Mouse (Mus musculus) thymus, postnatal 36 days (tissue): ENCODE measurements around the gene Itgae.

Source experiments
- DNase-seq, 2 experiments: peaks; one replicate each; pipeline ENCODE4 v3.0.0; 2022; ENCODE audit warnings: mixed read lengths in 2 of 2

The Itgae gene

GRCm38 (mm10) chr11:73090283-73090682 lies at the start of gene Itgae:
Gene Itgae, plus strand, starts transcription at chr11:73090583.
- no peak for DNase-seq

GRCm38 (mm10) chr11:73044229-73044755 lies 46.1 kb upstream of the Itgae start:
- DNase-seq: no peak

GRCm38 (mm10) chr11:73044789-73045188 lies 45.6 kb upstream of the Itgae start:
- DNase-seq: no peak

GRCm38 (mm10) chr11:73047542-73047996 lies 42.8 kb upstream of the Itgae start, which contains the start of gene Ncbp3:
Gene Ncbp3, plus strand, starts transcription at chr11:73047783.
- DNase-seq: peak; percentile 96 to 99

DNA sequence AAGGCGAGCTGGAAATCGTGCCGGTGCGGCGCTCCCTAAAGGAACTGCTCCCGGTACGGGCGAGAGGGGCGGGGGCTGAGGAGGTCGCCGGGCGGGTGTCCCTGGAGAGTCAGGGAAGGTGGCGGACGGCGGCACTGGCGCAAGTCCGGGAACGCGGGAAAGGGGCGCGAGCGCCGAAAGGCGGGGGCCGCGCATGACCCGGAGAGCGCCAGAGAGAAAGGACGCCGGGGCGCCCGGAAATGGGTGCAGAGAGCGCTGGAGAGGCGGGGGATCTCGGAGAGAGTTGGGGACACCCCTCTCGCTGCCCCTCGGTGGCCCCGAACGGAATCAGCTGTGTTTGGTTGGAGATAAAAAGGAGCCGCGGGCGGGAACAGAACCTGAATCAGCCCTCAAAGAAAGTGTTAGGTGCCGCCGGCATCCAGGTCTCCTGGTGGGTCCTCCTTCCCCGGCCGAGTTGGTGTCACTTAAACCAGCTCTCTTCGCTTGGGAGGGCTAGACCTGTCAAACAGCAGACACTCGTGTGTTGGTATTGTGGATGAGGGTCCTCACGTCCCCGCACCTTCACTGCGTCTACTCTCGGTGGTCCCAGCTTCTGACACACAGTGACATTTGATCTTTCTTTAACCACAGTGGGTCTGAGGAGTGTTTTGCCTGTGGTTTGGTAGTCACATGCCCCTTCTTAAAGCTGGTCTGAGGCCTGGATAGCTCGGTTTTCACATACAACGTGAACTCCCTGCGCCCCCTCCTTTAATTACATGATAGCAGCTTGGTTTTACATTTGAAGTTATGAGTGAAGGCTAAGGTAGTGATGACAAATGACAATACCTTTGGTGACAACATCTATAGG lies 42.1 kb upstream of the Itgae start:
- peak; percentile 77 to 79 for DNase-seq

DNA sequence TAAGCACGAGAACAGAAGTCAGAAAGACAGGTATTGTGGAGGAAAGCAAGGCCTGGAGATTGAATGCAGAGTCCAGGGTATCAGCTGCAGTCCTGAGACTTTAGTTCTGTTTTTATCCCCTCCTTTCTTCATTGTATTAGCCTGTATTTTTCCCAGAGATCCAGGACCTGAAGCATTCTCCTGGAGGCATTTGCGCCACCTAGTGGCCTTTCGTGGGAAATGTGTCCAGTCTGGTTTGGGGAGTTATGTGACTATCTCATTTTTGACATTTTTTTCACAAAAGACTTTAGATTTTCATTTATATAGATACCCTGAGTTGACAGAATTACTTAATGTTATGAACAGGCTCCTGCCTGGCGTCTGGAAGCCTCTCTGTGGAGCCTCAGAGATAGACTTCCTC lies 41.0 kb upstream of the Itgae start:
- peak; percentile 49 to 56 for DNase-seq

- DNase-seq: no peak
Observed at GRCm38 (mm10) chr11:73052795-73053194, 37.6 kb upstream of the Itgae start.

DNA sequence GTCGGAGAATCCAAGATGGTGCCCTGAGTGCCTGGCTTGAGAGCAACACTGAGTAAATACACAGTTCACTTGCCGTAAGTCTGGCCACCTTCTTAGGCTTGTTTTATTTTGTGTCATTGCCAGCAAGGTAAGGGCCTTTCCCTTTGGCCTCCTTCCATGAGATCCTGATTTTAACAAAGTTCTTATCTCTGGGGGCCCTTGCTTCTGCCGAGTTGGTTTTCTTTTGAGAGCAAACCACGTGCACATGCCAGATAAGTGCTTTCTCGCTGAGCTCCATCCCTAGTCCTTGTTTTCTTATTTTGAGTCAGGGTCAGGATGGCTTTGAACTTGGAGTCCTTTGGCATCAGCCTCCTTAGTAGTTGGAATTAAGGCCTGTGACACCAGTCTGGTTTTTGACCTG lies 32.7 kb upstream of the Itgae start:
- no peak for DNase-seq

DNA sequence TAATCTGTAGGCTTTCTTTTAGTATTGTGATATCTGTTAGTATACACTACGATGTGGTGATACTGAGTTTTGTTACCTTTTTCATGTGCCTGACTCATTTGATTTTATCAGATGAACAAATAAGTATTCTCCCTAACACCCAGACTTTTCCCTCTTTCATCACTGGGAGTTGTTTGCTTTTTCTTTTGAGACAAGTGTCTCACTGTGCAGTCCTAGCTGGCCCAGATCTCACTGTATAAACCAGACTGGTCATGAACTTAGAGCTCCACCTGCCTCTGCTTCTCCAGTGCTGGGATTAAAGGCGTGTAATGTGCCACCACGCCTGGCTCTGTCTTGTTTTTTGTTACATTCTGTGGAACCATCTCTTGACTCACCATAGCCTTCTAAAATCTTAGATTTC lies 30.8 kb upstream of the Itgae start:
- DNase-seq: no peak

GRCm38 (mm10) chr11:73061413-73061812 lies 29.0 kb upstream of the Itgae start:
- DNase-seq: no peak

DNA sequence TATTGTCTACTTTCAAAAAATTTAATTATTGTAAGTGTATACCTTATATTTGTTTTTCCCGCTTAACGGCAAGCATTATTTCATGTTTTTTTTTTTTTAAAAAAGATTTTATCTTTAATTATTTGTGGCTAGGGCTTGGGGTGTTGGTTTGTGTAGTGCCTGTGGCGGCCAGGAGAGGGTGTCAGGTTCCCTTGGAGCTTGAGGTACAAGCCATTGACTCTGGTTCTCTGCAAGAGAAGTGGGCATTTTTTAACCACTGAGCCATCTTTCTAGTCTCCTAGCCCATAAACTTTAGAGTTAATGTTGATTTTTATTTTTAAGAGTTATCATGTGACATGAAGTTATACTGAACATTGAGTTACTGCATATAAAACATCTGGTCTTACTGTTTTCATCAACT lies 18.5 kb upstream of the Itgae start:
- DNase-seq: peak; percentile 37 to 48

- no peak for DNase-seq
Observed at GRCm38 (mm10) chr11:73076295-73076694, 14.1 kb upstream of the Itgae start.

DNA sequence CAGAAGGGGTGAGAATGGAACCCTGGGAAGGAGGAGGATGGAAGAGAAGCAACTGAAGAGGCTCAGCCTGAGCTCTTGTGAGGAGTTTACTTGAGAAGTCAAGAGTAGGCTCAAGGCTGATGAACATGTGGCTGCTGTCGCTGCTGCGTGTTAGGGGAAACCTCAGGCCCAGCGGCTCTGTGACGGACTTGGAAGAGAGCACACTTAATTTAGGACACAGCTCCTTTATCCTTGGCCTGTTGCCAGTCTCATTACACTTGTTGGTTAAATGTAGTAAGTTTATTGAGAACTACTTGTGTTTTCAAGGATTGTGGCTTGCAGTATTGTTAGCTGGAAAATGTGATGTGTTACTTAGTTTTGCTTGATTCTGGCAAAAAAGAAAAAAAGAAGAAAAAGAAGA lies 13.7 kb upstream of the Itgae start:
- no peak for DNase-seq

DNA sequence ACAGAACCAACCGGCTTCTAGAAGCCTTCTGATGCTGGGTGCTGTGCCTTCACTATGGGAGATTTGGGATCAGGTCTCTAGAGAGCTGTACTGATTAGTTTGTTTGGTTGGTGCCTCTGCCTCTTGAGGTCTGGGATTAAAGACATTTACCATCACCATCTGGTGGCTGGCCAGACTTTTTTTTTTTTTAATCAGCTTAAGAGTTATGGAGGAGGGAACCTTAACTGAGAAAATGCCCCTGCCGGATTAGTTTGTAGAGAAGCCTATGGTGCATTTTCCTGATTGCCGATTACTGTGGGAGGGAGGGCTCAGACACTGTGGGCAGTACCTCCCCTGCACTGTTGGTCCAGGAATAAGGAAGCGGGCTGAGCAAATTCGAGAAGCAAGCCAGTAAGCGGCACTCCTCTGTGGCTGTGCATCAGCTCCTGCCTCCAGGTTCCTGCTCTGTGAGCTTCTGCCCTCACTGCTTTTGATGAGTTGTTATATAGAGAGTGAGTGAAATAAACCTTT lies 13.1 kb upstream of the Itgae start:
- no peak for DNase-seq

DNA sequence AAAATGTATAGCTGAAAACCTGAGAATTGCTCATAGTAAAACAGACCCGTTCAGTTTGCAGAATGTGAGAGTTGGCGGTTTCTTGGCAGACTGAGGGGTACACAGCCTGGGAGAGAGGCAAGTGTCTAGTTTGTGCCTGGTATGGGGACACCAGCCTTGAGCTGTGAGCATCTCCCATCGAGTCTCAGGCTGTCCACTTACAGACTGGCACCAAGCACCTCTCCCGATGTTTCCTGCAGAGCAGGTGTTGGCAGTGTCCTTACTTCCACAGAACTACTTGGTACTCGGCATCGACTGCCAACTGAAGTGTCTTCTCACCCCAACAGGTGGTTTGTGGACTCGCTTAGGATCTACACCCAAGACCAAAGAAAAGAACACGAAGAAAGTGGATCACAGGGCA lies 11.8 kb upstream of the Itgae start:
- no peak for DNase-seq

DNA sequence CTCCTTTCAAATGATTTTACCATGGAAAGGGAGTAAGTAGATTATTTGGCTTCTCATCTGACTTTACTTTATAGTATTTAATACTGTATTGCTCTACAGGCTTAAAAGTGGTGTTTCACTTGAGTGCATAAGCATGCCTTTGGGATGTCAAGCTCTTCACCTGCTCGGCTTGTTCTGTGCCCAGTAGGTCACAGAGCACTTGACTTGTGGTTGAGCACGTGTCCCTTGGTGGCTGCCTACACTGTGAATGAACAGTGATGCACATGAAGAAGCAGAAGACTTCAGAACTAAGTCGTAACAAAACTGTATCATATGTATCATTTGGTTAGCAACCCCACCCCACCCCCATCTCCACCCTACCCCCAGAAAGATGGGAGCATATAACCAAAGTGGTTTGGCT lies 10.1 kb upstream of the Itgae start:
- no peak for DNase-seq

DNA sequence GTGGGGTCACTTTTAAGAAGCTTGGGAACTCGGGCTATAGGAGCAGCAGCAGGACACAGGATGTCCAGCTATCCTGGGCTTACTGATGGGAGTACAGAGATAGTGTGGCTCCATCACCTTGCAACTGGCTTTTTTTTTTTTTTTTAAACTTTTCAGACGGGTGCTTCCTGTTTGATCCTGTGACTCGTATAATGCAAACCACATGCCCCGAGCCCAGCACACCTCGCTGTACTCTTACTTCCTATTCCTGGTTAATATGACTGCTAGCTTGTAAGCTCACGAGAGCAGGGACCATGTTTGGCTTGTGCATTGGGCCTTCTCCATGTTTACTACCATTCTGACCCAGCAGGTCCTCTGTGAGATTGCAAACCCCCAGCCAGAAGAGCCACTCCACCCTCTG lies 6.1 kb upstream of the Itgae start:
- DNase-seq: peak; percentile 29 to 38

- DNase-seq: no peak
Observed at GRCm38 (mm10) chr11:73084804-73085231, 5.6 kb upstream of the Itgae start.

DNA sequence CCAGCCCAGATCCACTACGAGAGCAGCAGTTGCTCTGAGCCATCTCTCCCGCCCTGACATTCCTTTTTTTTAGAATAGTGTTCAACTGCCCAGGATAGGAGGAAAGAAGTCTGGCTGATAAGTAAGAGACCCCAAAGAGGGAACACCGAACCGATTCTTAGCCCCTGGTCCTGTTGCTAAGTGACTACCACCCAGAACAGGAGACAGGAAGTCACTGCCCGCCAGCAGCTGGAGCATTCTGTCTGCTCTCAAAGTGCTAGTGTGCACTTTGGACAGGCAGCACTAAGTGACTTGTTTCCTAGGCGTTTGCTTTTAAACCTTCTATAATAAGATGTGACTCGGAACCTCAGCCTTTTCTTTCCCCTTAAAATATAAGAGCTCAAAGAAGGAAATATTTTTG lies 5.0 kb upstream of the Itgae start:
- DNase-seq: no peak

- no peak for DNase-seq
Observed at GRCm38 (mm10) chr11:73087700-73088480, 2.5 kb upstream of the Itgae start.

DNA sequence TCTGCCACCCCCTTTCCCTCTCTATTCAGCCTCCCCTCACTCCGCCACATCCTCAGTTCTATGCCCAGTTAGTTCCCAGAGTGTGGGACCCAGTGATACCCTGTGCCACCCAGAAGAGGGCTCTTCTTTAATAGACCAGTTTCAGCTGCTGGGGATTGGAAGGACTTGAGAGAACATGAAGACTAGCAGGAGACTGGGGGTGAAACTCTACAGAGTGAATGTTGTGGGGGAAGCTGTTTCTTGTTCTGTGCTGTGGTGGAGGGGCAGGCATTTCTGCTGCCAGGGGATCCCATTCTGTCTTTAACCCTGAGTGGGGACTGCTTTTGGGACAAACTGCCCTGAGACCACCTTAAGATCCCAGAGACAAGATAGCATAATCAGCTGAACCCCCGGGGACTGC lies 443 bp downstream of the Itgae start:
- DNase-seq: no peak

DNA sequence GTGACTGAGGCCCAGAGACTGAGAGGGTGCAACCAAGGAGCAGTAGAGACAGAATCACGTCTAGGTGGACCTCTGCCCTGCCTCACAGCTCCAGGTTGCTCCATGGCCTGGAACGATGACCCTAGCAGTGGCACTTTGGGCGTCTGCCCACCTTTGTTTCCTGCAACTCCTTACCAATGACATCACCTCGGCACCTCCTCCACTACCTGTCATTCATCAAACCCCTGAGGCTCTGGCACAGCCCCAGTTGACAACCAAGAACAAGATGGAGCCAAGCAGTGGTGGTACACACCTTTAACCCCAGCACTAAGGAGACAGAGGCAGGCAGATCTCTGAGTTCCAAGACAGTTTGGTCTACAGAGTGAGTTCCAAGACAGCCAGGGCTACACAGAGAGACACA lies 1.7 kb downstream of the Itgae start:
- no peak for DNase-seq

DNA sequence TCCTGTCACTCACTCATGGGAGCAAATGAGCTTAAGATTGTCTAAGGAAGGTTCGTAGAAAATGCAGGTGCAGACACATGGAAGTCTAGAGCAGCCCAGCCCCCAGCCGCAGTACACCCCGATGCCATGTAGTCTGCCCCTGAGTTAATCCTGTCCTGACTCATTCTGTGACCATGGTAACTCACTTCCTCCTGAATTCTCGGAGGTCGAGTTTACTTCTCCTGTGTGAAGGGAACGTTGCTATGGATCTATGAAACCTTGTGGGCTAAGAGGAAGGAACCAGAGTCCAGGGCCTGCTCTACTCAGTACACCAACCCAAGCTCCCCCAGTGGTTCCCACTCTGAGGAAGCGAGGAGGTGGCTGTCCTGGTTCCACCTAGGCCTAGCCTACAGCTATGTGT lies 2.5 kb downstream of the Itgae start:
- no peak for DNase-seq
